Mouse (Mus musculus): ENCODE results near the gene Lrrfip1. TPM values are rescaled to one million over a fixed set of nuclear protein-coding genes. Genes with fewer than 3 reads are reported as not detected.

Lrrfip1 gene
- polyA plus RNA-seq (2015; fragmentation: Nextera tagmentation; extraction: Ambion mirVana): 122 and 137 TPM in 2 replicates

DNA sequence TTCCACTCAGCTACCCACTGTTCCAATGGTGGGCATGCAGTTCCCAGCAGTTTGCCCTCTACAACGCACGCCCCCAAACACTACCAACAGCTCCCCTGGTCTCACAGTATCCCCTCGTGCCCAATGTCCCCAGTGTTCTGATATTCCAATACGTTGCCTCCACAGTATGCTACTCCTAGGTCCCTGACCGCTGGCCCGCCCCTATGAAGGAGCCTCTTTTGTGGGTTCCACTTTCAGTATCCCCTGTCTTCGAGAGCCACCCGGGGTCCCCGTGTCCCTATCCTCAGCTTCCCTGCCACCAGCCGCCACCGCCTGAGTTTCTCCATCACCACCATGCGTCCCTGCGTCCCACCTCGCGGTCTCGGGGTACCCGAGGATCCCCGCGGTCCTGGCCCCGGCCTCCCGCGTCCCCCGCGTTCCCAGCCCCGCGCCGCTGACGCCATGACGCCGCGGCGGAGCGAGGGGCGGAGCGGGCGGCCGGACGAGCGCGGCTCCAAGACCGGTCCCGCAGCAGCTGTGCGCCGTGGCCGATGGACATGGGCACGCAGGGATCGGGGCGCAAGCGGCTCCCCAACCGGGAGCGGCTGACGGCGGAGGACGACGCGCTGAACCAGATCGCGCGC lies at the start of gene Lrrfip1:
Lrrfip1 (plus strand) TSS at position 470 of the 623 bp plus-strand sequence.
- Histone ChIP-seq H3K4me3 (peak within 1 kb of the TSS; percentile 81), H3K4me2 (peak within 1 kb of the TSS; percentile 80), H3K27ac (replicated peaks) (peak within 1 kb of the TSS; percentile 99), H3K4me1 (peaks cover 57% of the 10 kb centered on the region), H3K9me3 (no peaks in the 10 kb centered on the region; the same call in 1 of the 2 replicates), H3K36me3 (0 out of 2 replicates have a peak, but pooled peaks cover 3% of the 10 kb centered on the region), H3K9ac (peak within 1 kb of the TSS; percentile 97), H3K27me3 (replicated peaks) (no peaks in the 10 kb centered on the region)
- ATAC-seq (ENCODE audit: extremely low read depth, insufficient number of reproducible peaks, low FRiP score, low TSS enrichment): no peak
- 2% methylated on average over 56 of the region's 59 CpGs for WGBS

DNA sequence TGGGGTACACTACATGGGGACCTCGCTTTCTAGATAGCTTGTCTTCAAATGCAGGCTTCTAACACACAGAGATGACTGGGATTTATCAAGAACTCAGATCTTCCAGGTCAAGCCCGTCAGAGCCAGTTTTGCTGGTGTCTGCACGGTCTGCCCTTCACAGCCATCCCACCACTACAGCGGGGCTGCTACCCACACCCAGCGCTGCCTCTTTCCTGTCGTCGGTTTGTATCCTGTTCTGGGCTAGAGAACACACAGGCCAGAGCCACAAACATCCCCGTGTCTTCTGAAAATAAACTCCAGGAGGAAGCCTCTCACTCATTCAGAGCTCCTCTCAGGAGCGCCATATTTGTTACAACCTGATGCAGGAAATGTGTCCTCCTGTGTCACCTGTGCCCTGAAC lies 49.2 kb upstream of the Lrrfip1 start:
- no peaks in the 10 kb centered on the region for H3K36me3 ChIP-seq
- no peak overlapping the region for H3K4me3 ChIP-seq
- no peak overlapping the region for H3K9ac ChIP-seq
- WGBS: 52% methylated on average over 9 of the region's 9 CpGs
- H3K4me1 ChIP-seq: no peaks in the 10 kb centered on the region
- no peaks in the 10 kb centered on the region for H3K9me3 ChIP-seq
- no peak for ATAC-seq (ENCODE audit: extremely low read depth, insufficient number of reproducible peaks, low FRiP score, low TSS enrichment)
- H3K27ac ChIP-seq (replicated peaks): no peak overlapping the region
- H3K27me3 ChIP-seq (replicated peaks): peaks cover 46% of the 10 kb centered on the region
- no peak overlapping the region for H3K4me2 ChIP-seq

DNA sequence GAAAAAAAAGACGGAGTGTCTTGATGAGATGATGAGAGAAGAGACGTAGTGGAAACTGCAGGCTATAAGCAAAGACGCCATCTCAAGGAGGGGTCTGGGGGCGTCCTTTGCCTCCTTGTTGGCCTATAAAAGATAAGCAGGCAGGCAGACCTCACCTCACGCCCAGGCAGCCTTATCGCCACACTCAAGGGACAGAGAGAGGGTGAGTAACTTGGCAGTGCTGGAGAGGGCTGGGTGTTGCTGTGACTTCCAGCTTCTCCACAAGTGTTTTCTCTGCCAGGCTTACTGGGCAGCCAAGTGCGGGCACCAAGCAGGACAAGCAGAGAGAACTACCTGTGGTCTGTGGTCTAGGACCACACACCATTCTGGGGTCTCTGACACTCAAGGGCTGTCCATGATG lies 46.9 kb upstream of the Lrrfip1 start:
- Histone ChIP-seq H3K27ac (replicated peaks) (no peak overlapping the region), H3K36me3 (no peaks in the 10 kb centered on the region), H3K9me3 (no peaks in the 10 kb centered on the region), H3K4me3 (no peak overlapping the region), H3K27me3 (replicated peaks) (peaks cover 42% of the 10 kb centered on the region), H3K4me2 (no peak overlapping the region), H3K4me1 (no peaks in the 10 kb centered on the region), H3K9ac (no peak overlapping the region)
- 51% methylated on average over 7 of the region's 7 CpGs for WGBS
- ATAC-seq (ENCODE audit: extremely low read depth, insufficient number of reproducible peaks, low FRiP score, low TSS enrichment): no peak

DNA sequence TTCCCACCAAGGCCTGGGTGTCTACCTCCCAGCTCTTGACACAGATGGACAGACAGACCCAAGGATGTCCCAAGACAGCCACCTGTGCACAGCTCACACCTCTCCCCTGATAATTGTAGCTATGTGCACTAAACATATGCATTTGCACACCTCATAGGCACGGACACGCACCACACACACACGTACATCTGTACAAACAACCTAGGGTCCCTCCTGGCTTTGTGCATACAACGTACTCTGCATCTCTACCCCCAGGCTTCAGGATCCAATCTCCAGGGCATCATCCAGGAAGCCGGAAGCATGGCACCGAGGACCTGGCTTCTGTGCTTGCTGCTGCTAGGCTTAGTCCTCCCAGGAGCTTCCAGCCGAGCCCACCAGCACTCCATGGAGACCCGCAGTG lies 45.7 kb upstream of the Lrrfip1 start, which contains the start of gene Prlh:
Prlh (plus strand) TSS at position 301 of the 400 bp plus-strand sequence.
- no peaks in the 10 kb centered on the region for H3K9me3 ChIP-seq
- no peak within 1 kb of the TSS for H3K9ac ChIP-seq
- peaks cover 50% of the 10 kb centered on the region for H3K27me3 ChIP-seq (replicated peaks)
- H3K4me1 ChIP-seq: no peaks in the 10 kb centered on the region
- WGBS: 77% methylated on average over 8 of the region's 8 CpGs
- ATAC-seq (ENCODE audit: extremely low read depth, insufficient number of reproducible peaks, low FRiP score, low TSS enrichment): no peak
- no peak within 1 kb of the TSS for H3K4me3 ChIP-seq
- H3K27ac ChIP-seq (replicated peaks): no peak within 1 kb of the TSS
- no peak within 1 kb of the TSS for H3K4me2 ChIP-seq
- no peaks in the 10 kb centered on the region for H3K36me3 ChIP-seq

DNA sequence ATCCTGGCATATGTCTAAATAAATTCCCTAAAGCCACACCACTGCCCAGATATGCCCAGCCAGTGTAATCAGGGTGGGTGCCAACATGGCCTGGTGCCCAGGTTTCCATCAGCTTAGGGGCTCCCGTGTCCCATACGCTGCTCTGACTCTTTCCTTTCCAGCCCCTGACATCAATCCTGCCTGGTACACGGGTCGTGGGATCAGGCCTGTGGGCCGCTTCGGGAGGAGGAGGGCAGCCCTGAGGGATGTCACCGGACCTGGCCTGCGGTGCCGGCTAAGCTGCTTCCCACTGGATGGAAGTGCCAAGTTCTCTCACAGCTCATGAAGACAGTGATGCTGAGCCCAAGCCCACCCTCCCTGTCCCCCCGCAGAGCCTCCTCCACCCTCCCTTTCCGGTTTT lies 44.8 kb upstream of the Lrrfip1 start:
- no peak overlapping the region for H3K9ac ChIP-seq
- H3K9me3 ChIP-seq: no peaks in the 10 kb centered on the region
- no peak overlapping the region for H3K27ac ChIP-seq (replicated peaks)
- 70% methylated on average over 11 of the region's 11 CpGs for WGBS
- peaks cover 57% of the 10 kb centered on the region for H3K27me3 ChIP-seq (replicated peaks)
- H3K4me2 ChIP-seq: no peak overlapping the region
- no peaks in the 10 kb centered on the region for H3K36me3 ChIP-seq
- no peak overlapping the region for H3K4me3 ChIP-seq
- no peaks in the 10 kb centered on the region for H3K4me1 ChIP-seq
- ATAC-seq (ENCODE audit: extremely low read depth, insufficient number of reproducible peaks, low FRiP score, low TSS enrichment): no peak

DNA sequence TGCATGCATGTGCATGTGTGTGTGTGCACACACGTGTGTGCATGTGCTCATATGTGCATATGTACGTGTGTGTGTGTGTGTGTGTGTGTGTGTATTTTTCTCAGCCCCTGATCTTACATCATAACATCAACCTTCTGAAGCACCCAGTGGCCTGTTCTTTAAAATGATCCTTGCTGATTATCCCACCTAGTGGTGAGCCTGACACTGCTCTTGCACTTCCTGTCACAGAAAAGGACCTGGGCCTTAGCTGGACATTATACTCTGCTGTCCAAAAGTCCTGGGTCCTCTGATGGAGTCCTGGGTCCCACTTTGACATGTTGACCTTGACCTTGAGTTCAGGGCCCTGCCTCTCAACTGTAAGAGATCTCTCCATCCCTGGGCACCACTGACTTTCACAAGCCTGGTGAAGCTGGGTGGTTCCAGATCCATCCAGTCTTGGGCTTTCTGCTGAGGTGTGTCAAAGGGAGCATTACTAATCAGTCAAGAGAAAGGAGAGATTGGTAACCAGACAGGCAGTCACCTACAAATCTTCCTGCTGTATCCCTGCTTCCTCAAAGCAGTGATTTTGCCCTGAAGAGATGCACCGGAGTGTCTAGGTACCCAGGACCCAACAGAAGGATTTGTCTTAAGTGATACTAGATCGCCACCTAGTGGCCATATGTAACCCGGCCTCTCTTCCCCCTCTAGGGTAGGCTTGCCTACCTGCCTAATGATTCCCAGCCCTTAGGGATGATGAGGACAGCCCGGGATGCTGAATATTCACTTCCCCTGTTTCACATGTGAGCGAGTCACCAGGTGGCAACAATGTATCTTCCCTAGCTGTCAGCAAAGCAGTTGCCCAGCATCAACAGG lies 42.1 kb upstream of the Lrrfip1 start:
- H3K4me2 ChIP-seq: no peak overlapping the region
- 34% methylated on average over 7 of the region's 7 CpGs for WGBS
- peaks cover 64% of the 10 kb centered on the region for H3K27me3 ChIP-seq (replicated peaks)
- no peaks in the 10 kb centered on the region for H3K9me3 ChIP-seq
- no peak for ATAC-seq (ENCODE audit: extremely low read depth, insufficient number of reproducible peaks, low FRiP score, low TSS enrichment)
- no peaks in the 10 kb centered on the region for H3K4me1 ChIP-seq
- H3K9ac ChIP-seq: no peak overlapping the region
- H3K36me3 ChIP-seq: no peaks in the 10 kb centered on the region
- no peak overlapping the region for H3K4me3 ChIP-seq
- no peak overlapping the region for H3K27ac ChIP-seq (replicated peaks)

DNA sequence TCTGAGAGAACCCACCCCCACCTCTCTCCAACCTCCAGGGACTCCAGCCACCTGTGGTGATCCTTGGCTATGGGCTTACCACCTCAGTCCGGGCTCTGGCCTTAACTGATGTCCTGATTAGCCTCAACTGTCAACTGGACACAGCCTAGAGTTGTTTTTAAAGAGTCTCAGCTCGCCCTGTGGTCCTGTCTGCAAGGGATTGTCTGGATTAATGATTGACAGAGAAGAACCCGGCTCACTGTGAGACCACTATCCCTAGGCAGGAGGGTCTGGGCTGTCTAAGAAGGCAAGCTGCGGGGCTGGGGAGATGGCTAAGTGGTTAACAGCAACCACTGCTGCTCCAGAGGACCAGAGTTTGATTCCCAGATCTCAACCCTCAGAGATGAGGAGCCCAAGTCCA lies 36.0 kb upstream of the Lrrfip1 start:
- Histone ChIP-seq H3K9me3 (no peaks in the 10 kb centered on the region), H3K27ac (replicated peaks) (no peak overlapping the region), H3K4me1 (peaks cover 14% of the 10 kb centered on the region), H3K27me3 (replicated peaks) (peaks cover 55% of the 10 kb centered on the region), H3K36me3 (no peaks in the 10 kb centered on the region), H3K4me2 (no peak overlapping the region), H3K4me3 (no peak overlapping the region), H3K9ac (no peak overlapping the region)
- no peak for ATAC-seq (ENCODE audit: extremely low read depth, insufficient number of reproducible peaks, low FRiP score, low TSS enrichment)
- 33% methylated on average over 4 of the region's 4 CpGs for WGBS

DNA sequence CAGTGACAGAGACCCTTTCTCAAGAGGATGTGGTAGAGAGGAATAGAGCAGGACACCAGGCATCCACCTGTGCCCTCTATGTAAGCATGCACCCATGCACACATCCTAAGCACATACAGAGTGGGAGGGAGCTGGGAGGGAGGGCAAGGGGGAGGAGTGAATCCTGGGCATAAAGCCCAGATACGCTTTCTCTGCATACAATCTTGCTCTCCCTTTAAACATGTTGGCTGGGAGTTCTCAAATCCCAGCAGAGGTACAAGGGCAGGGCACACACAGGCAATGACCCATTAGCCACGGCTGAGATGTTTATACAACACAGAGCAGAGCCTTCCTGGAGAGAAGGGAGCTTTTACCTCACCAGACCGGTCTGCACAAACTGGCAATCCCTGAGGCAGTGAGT lies 35.5 kb upstream of the Lrrfip1 start:
- Histone ChIP-seq H3K4me1 (peaks cover 19% of the 10 kb centered on the region), H3K4me2 (no peak overlapping the region), H3K9me3 (no peaks in the 10 kb centered on the region), H3K4me3 (no peak overlapping the region), H3K27me3 (replicated peaks) (peaks cover 51% of the 10 kb centered on the region), H3K9ac (no peak overlapping the region), H3K36me3 (no peaks in the 10 kb centered on the region), H3K27ac (replicated peaks) (no peak overlapping the region)
- WGBS: 24% methylated on average over 3 of the region's 3 CpGs
- ATAC-seq (ENCODE audit: extremely low read depth, insufficient number of reproducible peaks, low FRiP score, low TSS enrichment): no peak

DNA sequence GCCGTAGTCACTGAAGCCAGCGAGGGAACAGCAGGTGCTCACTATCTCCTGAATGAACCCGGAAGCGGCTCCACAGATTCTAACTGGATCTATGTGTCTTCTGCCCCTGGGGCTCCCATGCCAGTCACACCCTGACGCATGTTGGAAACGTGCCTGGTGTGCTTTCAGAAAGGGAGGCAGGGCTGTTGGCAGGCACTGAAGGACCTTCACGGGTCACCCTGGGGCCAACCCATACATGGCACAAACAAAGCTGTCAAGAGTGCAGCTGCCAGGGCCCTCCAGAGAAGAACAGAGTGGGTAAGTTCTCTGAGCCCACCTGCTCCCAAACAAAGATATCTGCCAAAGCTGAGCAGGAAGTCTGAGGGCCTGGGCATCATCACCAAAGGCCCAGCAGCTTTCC lies 31.0 kb upstream of the Lrrfip1 start:
- ATAC-seq (ENCODE audit: extremely low read depth, insufficient number of reproducible peaks, low FRiP score, low TSS enrichment): no peak
- H3K36me3 ChIP-seq: no peaks in the 10 kb centered on the region
- no peak overlapping the region for H3K4me2 ChIP-seq
- peaks cover 53% of the 10 kb centered on the region for H3K4me1 ChIP-seq
- H3K9ac ChIP-seq: peak overlapping the region; percentile 11; the same call in 1 of the 2 replicates
- H3K9me3 ChIP-seq: no peaks in the 10 kb centered on the region
- 51% methylated on average over 7 of the region's 7 CpGs for WGBS
- H3K27ac ChIP-seq (replicated peaks): peak overlapping the region; percentile 63
- no peak overlapping the region for H3K4me3 ChIP-seq
- H3K27me3 ChIP-seq (replicated peaks): peaks cover 18% of the 10 kb centered on the region; the same call in 1 of the 2 replicates

DNA sequence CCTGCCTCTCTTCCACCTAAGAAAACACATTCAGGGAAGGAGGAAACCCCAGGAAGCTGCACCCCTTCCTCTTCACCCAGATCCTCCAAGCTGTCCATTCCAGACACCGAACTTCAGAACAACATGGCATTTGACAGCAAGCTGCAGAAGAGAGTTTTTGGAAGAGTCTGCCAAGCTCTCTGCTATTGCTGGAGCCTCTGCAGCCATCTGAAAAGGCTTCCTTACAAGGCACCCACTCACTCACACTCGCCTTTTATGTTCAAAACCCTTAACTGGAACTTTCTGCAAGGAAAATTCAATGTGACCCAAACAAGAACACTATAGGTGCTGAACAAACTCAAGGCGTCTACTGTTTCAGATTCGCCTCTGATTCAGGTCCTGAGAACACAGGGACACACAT lies 29.9 kb upstream of the Lrrfip1 start:
- Histone ChIP-seq H3K36me3 (no peaks in the 10 kb centered on the region), H3K27me3 (replicated peaks) (0 out of 2 replicates have a peak, but pooled peaks cover 15% of the 10 kb centered on the region), H3K4me2 (0 out of 2 replicates have a peak overlapping the region, but pooled peaks have one; percentile 1), H3K27ac (replicated peaks) (no peak overlapping the region), H3K4me3 (no peak overlapping the region), H3K9me3 (no peaks in the 10 kb centered on the region), H3K9ac (peak overlapping the region; percentile 33; the same call in 1 of the 2 replicates), H3K4me1 (peaks cover 54% of the 10 kb centered on the region)
- no peak for ATAC-seq (ENCODE audit: extremely low read depth, insufficient number of reproducible peaks, low FRiP score, low TSS enrichment)
- 69% methylated on average over 4 of the region's 4 CpGs for WGBS

DNA sequence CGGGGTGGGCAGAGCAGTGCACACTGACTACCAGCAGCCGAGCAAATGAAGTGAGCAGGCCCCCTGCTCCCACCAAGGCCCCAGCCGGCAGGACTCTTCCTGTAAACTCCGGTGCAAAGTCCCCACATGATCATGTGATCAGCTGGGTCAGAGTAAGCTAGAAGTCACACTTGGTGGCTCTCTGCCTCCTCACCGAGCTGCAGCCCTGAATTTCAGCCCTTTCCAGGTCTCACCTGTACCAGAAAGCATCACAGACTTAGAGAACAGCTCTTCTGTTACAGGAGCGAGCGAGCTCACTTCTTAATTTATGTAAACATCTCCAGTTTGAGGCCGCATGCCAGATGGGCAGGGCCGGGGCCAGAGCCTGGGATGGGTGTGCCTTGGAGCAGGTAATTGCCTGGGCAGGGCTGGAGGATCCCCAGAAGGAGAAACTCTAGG lies 29.2 kb upstream of the Lrrfip1 start, which contains the start of gene Rab17:
Rab17 (minus strand) TSS at position 315 of the 438 bp plus-strand sequence.
- 39% methylated on average over 9 of the region's 9 CpGs for WGBS
- Histone ChIP-seq H3K4me1 (peaks cover 61% of the 10 kb centered on the region), H3K4me2 (peak within 1 kb of the TSS; percentile 1; the same call in 1 of the 2 replicates), H3K9ac (peak within 1 kb of the TSS; percentile 33), H3K27me3 (replicated peaks) (0 out of 2 replicates have a peak, but pooled peaks cover 15% of the 10 kb centered on the region), H3K9me3 (no peaks in the 10 kb centered on the region), H3K36me3 (no peaks in the 10 kb centered on the region), H3K27ac (replicated peaks) (no peak within 1 kb of the TSS), H3K4me3 (no peak within 1 kb of the TSS)
- ATAC-seq (ENCODE audit: extremely low read depth, insufficient number of reproducible peaks, low FRiP score, low TSS enrichment): no peak

Measured in heart, embryonic 13.5 days (tissue).